Mouse (Mus musculus) heart, embryonic 13.5 days (tissue): ENCODE results near the gene Fstl3. TPM values are rescaled to one million over a fixed set of nuclear protein-coding genes. Genes with fewer than 3 reads are reported as not detected.
A peak's percentile ranks its signal among the peaks of the same experiment; 100 is the strongest.
"Not testable (repeated sequence)": the region's sequence is repeated elsewhere in the genome, so short reads cannot be mapped to it uniquely, and the experiment has no call there.

ENCODE experiments used
- ATAC-seq: fragments of 200-750 bp; cut with Nextera tagmentation; 2 replicates; pipeline ENCODE4 v1.8.0; 2017; ENCODE audit warnings: moderate TSS enrichment; ENCODE audit not compliant: insufficient number of reproducible peaks, low FRiP score, low TSS enrichment; ENCODE audit errors: extremely low read depth
- H3K27ac ChIP-seq: fragments of 300-500 bp; sonication (generic); replicated peaks from 2 replicates; pipeline ENCODE4 v1.5.1; 2015; ENCODE audit warnings: moderate library complexity, mild to moderate bottlenecking, inconsistent platforms
- H3K27me3 ChIP-seq: fragments of 300-500 bp; sonication (generic); replicated peaks from 2 replicates; pipeline ENCODE4 v1.6.1; 2015; ENCODE audit warnings: mild to moderate bottlenecking, inconsistent platforms
- H3K36me3 ChIP-seq: fragments of 300-500 bp; sonication (generic); 2 replicates; pipeline ENCODE4 v1.6.1; 2015; ENCODE audit warnings: mild to moderate bottlenecking, inconsistent platforms
- H3K4me1 ChIP-seq: fragments of 300-500 bp; sonication (generic); 2 replicates; pipeline ENCODE4 v1.6.1; 2015; ENCODE audit warnings: inconsistent platforms
- H3K4me2 ChIP-seq: fragments of 300-500 bp; sonication (generic); 2 replicates; pipeline ENCODE4 v1.6.1; 2015; ENCODE audit warnings: inconsistent platforms, mild to moderate bottlenecking, moderate library complexity
- H3K4me3 ChIP-seq: fragments of 300-500 bp; sonication (generic); 2 replicates; pipeline ENCODE4 v1.5.1; 2015; ENCODE audit warnings: moderate library complexity, mild to moderate bottlenecking, inconsistent platforms
- H3K9ac ChIP-seq: fragments of 300-500 bp; sonication (generic); 2 replicates; pipeline ENCODE4 v1.6.1; 2015; ENCODE audit warnings: inconsistent platforms, mild to moderate bottlenecking, moderate library complexity
- H3K9me3 ChIP-seq: fragments of 300-500 bp; sonication (generic); 2 replicates; pipeline ENCODE4 v1.6.1; 2016; ENCODE audit warnings: inconsistent platforms
- WGBS: fragments of 180-500 bp; shearing (Covaris S2); methylation state at CpG from one replicate; pipeline ENCODE4 v1.1.7; 2015; ENCODE audit warnings: mixed read lengths; 5-methylcytosine and 5-hydroxymethylcytosine counted together
- polyA plus RNA-seq: library from polyadenylated mRNA; unstranded; fragments of >200 nt; fragmentation: Nextera tagmentation; extraction: Ambion mirVana; gene quantifications from 2 replicates; pipeline ENCODE4 v1.2.1, GENCODE M21; 2015

The Fstl3 gene
- polyA plus RNA-seq, 1 experiment from 2014 or later, result 23.8 TPM

DNA sequence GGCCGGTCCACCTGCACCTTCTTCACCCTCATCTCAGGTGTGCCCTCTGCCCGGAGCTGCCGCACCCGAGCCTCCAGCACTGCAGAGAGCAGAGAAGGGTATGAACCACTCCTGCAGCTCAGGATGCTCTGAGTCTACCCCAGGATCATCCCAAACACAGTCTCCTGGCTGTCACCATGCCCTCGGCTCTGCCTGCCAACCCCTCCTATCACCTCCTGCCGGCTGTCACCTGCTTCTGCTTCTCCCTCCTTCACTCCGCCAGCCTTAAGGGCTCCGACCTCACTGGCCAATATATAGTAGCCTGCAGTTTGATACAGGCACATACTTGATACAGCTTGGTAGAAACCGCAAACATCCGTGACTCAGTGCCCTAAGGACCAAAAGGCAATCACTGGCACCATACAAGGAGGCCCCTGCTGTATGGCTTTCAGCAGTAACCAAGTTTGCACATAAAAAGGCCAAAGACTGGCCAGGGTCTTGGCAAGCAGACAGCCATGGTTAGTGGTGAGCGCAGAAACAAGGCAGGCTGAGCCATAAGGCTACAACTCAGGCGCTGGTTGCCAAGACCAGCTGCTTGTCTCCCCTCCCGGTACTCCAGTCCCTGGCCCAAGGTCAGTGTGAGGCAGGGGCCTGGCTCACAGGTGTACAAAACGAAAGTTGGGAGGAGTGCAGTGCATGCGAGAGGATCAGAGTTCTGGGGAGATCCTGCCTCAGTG lies 33.3 kb upstream of the Fstl3 start:
- Histone ChIP-seq H3K4me2 (no peak overlapping the region), H3K9ac (no peak overlapping the region), H3K27ac (no peak overlapping the region), H3K27me3 (no peaks in the 10 kb centered on the region), H3K4me1 (peaks cover 13% of the 10 kb centered on the region), H3K4me3 (no peak overlapping the region), H3K36me3 (peaks cover 59% of the 10 kb centered on the region), H3K9me3 (peaks cover 27% of the 10 kb centered on the region)
- WGBS, result 91% methylated on average over 15 of the region's 15 CpGs
- ATAC-seq, result no peak

DNA sequence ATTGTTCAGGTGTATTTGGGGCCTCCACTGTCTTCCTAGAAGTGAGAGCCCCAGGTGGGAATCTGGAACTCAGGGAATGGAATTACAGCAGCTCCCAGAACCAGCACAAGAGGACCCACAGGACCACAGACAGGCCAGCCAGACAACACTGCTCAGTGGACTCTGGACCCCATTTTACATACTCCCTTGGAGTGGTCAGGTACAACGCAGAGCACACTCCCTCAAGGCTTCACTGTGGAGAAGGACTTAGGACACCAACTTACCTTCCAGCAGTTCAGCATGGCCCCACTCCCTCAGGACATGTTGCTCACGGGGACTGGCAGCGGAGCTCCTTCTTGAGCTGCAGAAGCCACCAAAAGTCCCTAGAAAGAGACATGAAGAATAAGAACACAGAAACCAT lies 31.7 kb upstream of the Fstl3 start:
- Histone ChIP-seq H3K9ac (peak overlapping the region; percentile 75; the same call in 1 of the 2 replicates), H3K27me3 (no peaks in the 10 kb centered on the region), H3K36me3 (peaks cover 43% of the 10 kb centered on the region), H3K4me1 (peaks cover 13% of the 10 kb centered on the region), H3K4me2 (peak overlapping the region; percentile 67), H3K9me3 (peaks cover 11% of the 10 kb centered on the region), H3K27ac (no peak overlapping the region), H3K4me3 (peak overlapping the region; percentile 57)
- no peak for ATAC-seq
- WGBS, result 85% methylated on average over 3 of the region's 3 CpGs

- Histone ChIP-seq H3K4me1 (peaks cover 13% of the 10 kb centered on the region), H3K9me3 (peaks cover 4% of the 10 kb centered on the region), H3K9ac (peak within 1 kb of the TSS; percentile 75), H3K36me3 (peaks cover 36% of the 10 kb centered on the region), H3K4me2 (peak within 1 kb of the TSS; percentile 67), H3K27ac (peak within 1 kb of the TSS; percentile 5; the same call in 1 of the 2 replicates), H3K4me3 (peak within 1 kb of the TSS; percentile 57), H3K27me3 (no peaks in the 10 kb centered on the region)
- peak; percentile 90 for ATAC-seq
- WGBS, result 3% methylated on average over 38 of the region's 38 CpGs
These were observed 30.9 kb upstream of the Fstl3 start, which contains the start of gene Polrmt for GRCm38 (mm10) chr10:79745898-79746773. Gene Polrmt, minus strand, starts transcription at chr10:79746581.

DNA sequence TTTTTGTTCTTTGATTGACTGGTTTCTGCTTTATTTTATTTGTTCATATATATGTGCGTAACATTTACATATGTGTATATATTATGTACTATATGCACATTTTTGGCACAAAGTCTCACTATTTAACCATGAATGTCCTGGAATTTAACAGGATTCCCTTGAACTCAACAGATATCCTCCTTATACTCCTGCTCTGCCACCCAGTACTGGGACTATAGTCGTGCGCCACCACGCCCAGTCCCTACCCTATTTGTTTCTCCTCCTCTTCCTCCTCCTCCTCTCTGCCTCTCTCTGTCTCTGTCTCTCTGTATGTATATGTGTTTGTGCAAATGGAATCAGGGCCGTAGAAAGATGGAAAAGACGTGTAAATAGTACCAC lies 30.3 kb upstream of the Fstl3 start:
- Histone ChIP-seq H3K9ac (peak overlapping the region; percentile 69), H3K9me3 (no peaks in the 10 kb centered on the region), H3K4me2 (peak overlapping the region; percentile 67), H3K27ac (0 out of 2 replicates have a peak overlapping the region, but pooled peaks have one; percentile 5), H3K36me3 (peaks cover 29% of the 10 kb centered on the region), H3K4me1 (peaks cover 13% of the 10 kb centered on the region), H3K4me3 (peak overlapping the region; percentile 38), H3K27me3 (no peaks in the 10 kb centered on the region; the same call in 1 of the 2 replicates)
- no peak for ATAC-seq
- WGBS, result 25% methylated on average over 6 of the region's 6 CpGs

GRCm38 (mm10) chr10:79748496-79748895 lies 28.6 kb upstream of the Fstl3 start:
- no peak overlapping the region for H3K4me2 ChIP-seq
- no peak overlapping the region for H3K9ac ChIP-seq
- H3K4me1 ChIP-seq, result peaks cover 13% of the 10 kb centered on the region
- no peak for ATAC-seq
- 71% methylated on average over 6 of the region's 6 CpGs for WGBS
- H3K9me3 ChIP-seq, result no peaks in the 10 kb centered on the region
- no peak overlapping the region for H3K4me3 ChIP-seq
- H3K36me3 ChIP-seq, result peaks cover 12% of the 10 kb centered on the region
- H3K27ac ChIP-seq, result no peak overlapping the region
- no peaks in the 10 kb centered on the region; the same call in 1 of the 2 replicates for H3K27me3 ChIP-seq

- peak within 1 kb of the TSS; percentile 45 for H3K4me3 ChIP-seq
- peaks cover 7% of the 10 kb centered on the region for H3K4me1 ChIP-seq
- 4% methylated on average over 36 of the region's 36 CpGs for WGBS
- H3K4me2 ChIP-seq, result peak within 1 kb of the TSS; percentile 74
- H3K9ac ChIP-seq, result peak within 1 kb of the TSS; percentile 73
- H3K36me3 ChIP-seq, result peaks cover 43% of the 10 kb centered on the region
- no peak within 1 kb of the TSS for H3K27ac ChIP-seq
- H3K27me3 ChIP-seq, result peaks cover 4% of the 10 kb centered on the region
- H3K9me3 ChIP-seq, result no peaks in the 10 kb centered on the region
- peak; percentile 52 for ATAC-seq
These were observed 22.1 kb upstream of the Fstl3 start, which contains the start of gene Fgf22 for GRCm38 (mm10) chr10:79754856-79755516. Gene Fgf22, plus strand, starts transcription at chr10:79755076.

DNA sequence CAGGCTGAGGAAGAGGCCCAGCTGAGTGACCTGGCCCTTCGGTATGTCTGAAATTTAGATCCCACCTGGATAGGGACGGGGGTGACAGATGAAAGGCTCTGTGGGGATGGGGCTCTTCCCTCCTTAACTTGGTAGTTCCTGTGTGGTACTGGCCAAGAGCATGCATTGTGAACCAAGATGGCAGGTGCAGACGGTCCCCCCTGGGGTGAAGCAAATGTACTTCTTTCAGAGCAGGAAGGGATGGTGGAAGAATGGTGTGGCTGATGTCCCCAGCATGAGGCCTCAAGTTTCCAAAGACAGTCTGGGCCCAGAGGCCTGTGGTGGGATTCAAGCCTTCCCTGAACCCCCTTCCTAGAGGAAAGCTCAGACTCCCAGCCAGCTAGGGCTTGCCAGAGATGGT lies 21.2 kb upstream of the Fstl3 start:
- no peak overlapping the region for H3K4me2 ChIP-seq
- H3K4me3 ChIP-seq, result no peak overlapping the region
- H3K27ac ChIP-seq, result no peak overlapping the region
- H3K36me3 ChIP-seq, result peaks cover 51% of the 10 kb centered on the region
- H3K4me1 ChIP-seq, result peaks cover 7% of the 10 kb centered on the region
- no peak overlapping the region for H3K9ac ChIP-seq
- no peaks in the 10 kb centered on the region for H3K9me3 ChIP-seq
- peaks cover 4% of the 10 kb centered on the region for H3K27me3 ChIP-seq
- WGBS, result 77% methylated on average over 3 of the region's 3 CpGs
- no peak for ATAC-seq

DNA sequence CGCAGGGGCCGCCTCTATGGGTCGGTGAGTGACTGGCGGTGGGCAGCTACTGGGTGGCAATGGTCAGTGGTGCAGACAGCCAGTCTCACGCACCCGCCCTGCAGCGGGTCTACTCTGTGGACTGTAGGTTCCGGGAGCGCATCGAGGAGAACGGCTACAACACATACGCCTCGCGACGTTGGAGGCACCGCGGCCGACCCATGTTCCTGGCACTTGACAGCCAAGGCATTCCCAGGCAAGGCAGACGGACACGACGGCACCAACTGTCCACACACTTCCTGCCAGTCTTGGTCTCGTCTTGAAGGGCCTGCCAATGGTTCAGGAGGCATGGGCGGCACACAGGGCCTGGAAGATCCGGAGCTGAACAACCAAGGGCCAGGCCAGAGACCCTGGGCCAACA lies 20.4 kb upstream of the Fstl3 start:
- WGBS, result 88% methylated on average over 24 of the region's 24 CpGs
- H3K4me3 ChIP-seq, result no peak overlapping the region
- H3K9me3 ChIP-seq, result no peaks in the 10 kb centered on the region
- no peak overlapping the region for H3K4me2 ChIP-seq
- peaks cover 7% of the 10 kb centered on the region for H3K4me1 ChIP-seq
- ATAC-seq, result no peak
- H3K27ac ChIP-seq, result no peak overlapping the region
- H3K36me3 ChIP-seq, result peaks cover 59% of the 10 kb centered on the region
- peaks cover 4% of the 10 kb centered on the region for H3K27me3 ChIP-seq
- no peak overlapping the region for H3K9ac ChIP-seq

GRCm38 (mm10) chr10:79759675-79760074 lies 17.4 kb upstream of the Fstl3 start:
- H3K9ac ChIP-seq, H3K4me2 ChIP-seq, ATAC-seq, H3K4me3 ChIP-seq, H3K27me3 ChIP-seq, H3K9me3 ChIP-seq, H3K27ac ChIP-seq: not testable (repeated sequence)
- Histone ChIP-seq H3K36me3 (peaks cover 73% of the 10 kb centered on the region), H3K4me1 (peaks cover 23% of the 10 kb centered on the region)
- WGBS, result 90% methylated on average over 1 of the region's 1 CpGs

- H3K4me3 ChIP-seq, result no peak overlapping the region
- WGBS, result 90% methylated on average over 11 of the region's 11 CpGs
- peaks cover 27% of the 10 kb centered on the region for H3K4me1 ChIP-seq
- ATAC-seq, result no peak
- peaks cover 71% of the 10 kb centered on the region for H3K36me3 ChIP-seq
- H3K4me2 ChIP-seq, result no peak overlapping the region
- H3K27me3 ChIP-seq, result peaks cover under 1% of the 10 kb centered on the region; the same call in 1 of the 2 replicates
- H3K9ac ChIP-seq, result no peak overlapping the region
- no peaks in the 10 kb centered on the region for H3K9me3 ChIP-seq
- H3K27ac ChIP-seq, result no peak overlapping the region
These were observed 16.4 kb upstream of the Fstl3 start for GRCm38 (mm10) chr10:79760603-79761143.

- no peak overlapping the region for H3K4me2 ChIP-seq
- H3K9me3 ChIP-seq, result no peaks in the 10 kb centered on the region
- no peak overlapping the region for H3K4me3 ChIP-seq
- 88% methylated on average over 3 of the region's 3 CpGs for WGBS
- peaks cover 50% of the 10 kb centered on the region for H3K36me3 ChIP-seq
- H3K9ac ChIP-seq, result 0 out of 2 replicates have a peak overlapping the region, but pooled peaks have one; percentile 6
- peaks cover 37% of the 10 kb centered on the region for H3K4me1 ChIP-seq
- ATAC-seq, result no peak
- H3K27ac ChIP-seq, result no peak overlapping the region
- no peaks in the 10 kb centered on the region for H3K27me3 ChIP-seq
These were observed 14.2 kb upstream of the Fstl3 start for GRCm38 (mm10) chr10:79762875-79763274.
